Mouse (Mus musculus): ENCODE measurements at regions not wholly inside any gene's neighbourhood (a gene's known extent, or its start where the extent isn't known, plus 50 kb on each side); places are given as distances from the start of the nearest gene placed in this dataset.

- Histone ChIP-seq H3K4me2 (ENCODE audit: low read length) (no peak overlapping the region), H3K4me1 (replicated peaks; ENCODE audit: control insufficient read depth, insufficient read depth, low read length) (no peaks in the 10 kb centered on the region), H3K4me3 (replicated peaks; ENCODE audit: low read length) (no peak overlapping the region), H3K36me3 (ENCODE audit: control insufficient read depth, insufficient read depth) (no peaks in the 10 kb centered on the region), H3K27me3 (replicated peaks; ENCODE audit: control insufficient read depth, insufficient read depth, low read length) (no peaks in the 10 kb centered on the region), H3K9me3 (ENCODE audit: control insufficient read depth, low read length) (no peaks in the 10 kb centered on the region), H3K9ac (replicated peaks; ENCODE audit: low read depth, low read length) (no peak overlapping the region), H3K27ac (ENCODE audit: low read length) (no peak overlapping the region)
- WGBS: 92% methylated on average over 6 of the region's 6 CpGs
- no peak for ATAC-seq
These were observed 88.5 kb upstream of the Ercc6l2 start for GRCm38 (mm10) chr13:63726509-63726908.

GRCm38 (mm10) chr13:63735739-63736138 is 79.3 kb upstream of the Ercc6l2 start:
- ATAC-seq: no peak

DNA sequence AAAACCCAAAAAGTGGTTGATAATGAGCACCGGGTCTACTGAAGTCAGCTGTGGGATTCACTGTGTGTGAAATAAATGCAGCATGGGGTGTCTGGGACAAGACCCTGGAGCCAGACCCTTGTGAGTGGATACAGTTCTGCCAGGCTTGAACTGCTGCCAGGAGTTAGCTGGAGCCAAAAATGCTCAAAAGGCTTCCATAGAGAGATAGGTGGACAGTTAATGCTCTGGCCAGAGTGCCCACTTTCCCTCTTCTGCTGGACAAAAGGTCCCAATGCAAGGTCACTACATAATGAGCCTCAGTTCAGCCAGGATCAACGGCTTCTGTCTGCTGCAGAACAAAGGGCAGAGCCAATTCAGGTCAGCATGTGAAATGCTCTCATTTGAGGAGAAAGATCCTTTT is 73.2 kb upstream of the Ercc6l2 start:
- Histone ChIP-seq H3K9me3 (ENCODE audit: control insufficient read depth, low read length) (no peaks in the 10 kb centered on the region), H3K4me2 (ENCODE audit: low read length) (no peak overlapping the region), H3K4me3 (replicated peaks; ENCODE audit: low read length) (no peak overlapping the region), H3K4me1 (replicated peaks; ENCODE audit: control insufficient read depth, insufficient read depth, low read length) (no peaks in the 10 kb centered on the region), H3K27me3 (replicated peaks; ENCODE audit: control insufficient read depth, insufficient read depth, low read length) (no peaks in the 10 kb centered on the region), H3K9ac (replicated peaks; ENCODE audit: low read depth, low read length) (no peak overlapping the region), H3K36me3 (ENCODE audit: control insufficient read depth, insufficient read depth) (no peaks in the 10 kb centered on the region), H3K27ac (ENCODE audit: low read length) (no peak overlapping the region)
- ATAC-seq: no peak
- WGBS: 33% methylated on average over 2 of the region's 2 CpGs

More at GRCm38 (mm10) chr13:63735739-63736138, 79.3 kb upstream of the Ercc6l2 start:
- 79% methylated on average over 5 of the region's 5 CpGs for WGBS
- Histone ChIP-seq H3K27me3 (replicated peaks; ENCODE audit: control insufficient read depth, insufficient read depth, low read length) (no peaks in the 10 kb centered on the region), H3K9me3 (ENCODE audit: control insufficient read depth, low read length) (no peaks in the 10 kb centered on the region), H3K4me2 (ENCODE audit: low read length) (no peak overlapping the region), H3K4me1 (replicated peaks; ENCODE audit: control insufficient read depth, insufficient read depth, low read length) (no peaks in the 10 kb centered on the region), H3K9ac (replicated peaks; ENCODE audit: low read depth, low read length) (no peak overlapping the region), H3K27ac (ENCODE audit: low read length) (no peak overlapping the region), H3K4me3 (replicated peaks; ENCODE audit: low read length) (no peak overlapping the region), H3K36me3 (ENCODE audit: control insufficient read depth, insufficient read depth) (no peaks in the 10 kb centered on the region)

DNA sequence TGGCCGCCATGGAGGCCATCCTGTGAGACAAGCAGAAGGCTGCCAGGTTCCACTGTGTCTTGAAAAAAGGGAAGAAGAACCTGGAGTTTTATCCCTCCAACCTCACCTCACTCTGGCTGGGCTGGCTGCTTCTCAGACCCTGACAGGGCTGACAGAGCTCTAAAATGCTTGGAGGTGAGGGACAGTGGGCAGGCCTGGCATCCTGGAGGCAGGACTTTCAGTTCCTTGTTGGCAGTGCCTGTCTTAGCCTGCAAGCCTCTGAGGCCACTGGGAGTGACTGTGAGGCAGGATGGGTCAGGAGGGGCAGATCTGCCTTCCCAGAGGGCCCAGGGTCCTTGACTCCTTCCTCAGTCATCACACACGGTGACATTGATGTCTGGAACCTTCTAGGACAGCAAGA is 66.3 kb upstream of the Ercc6l2 start:
- Histone ChIP-seq H3K27ac (ENCODE audit: low read length) (no peak overlapping the region), H3K9ac (replicated peaks; ENCODE audit: low read depth, low read length) (no peak overlapping the region)
- no peak for ATAC-seq

GRCm38 (mm10) chr13:63749997-63750396 is 65.0 kb upstream of the Ercc6l2 start:
- Histone ChIP-seq H3K4me2 (ENCODE audit: low read length) (no peak overlapping the region), H3K4me3 (replicated peaks; ENCODE audit: low read length) (no peak overlapping the region), H3K4me1 (replicated peaks; ENCODE audit: control insufficient read depth, insufficient read depth, low read length) (no peaks in the 10 kb centered on the region), H3K9me3 (ENCODE audit: control insufficient read depth, low read length) (no peaks in the 10 kb centered on the region), H3K36me3 (ENCODE audit: control insufficient read depth, insufficient read depth) (no peaks in the 10 kb centered on the region), H3K27ac (ENCODE audit: low read length) (no peak overlapping the region), H3K9ac (replicated peaks; ENCODE audit: low read depth, low read length) (no peak overlapping the region), H3K27me3 (replicated peaks; ENCODE audit: control insufficient read depth, insufficient read depth, low read length) (no peaks in the 10 kb centered on the region)
- ATAC-seq: no peak
- WGBS: 49% methylated on average over 4 of the region's 4 CpGs

More for the DNA sequence above, 66.3 kb upstream of the Ercc6l2 start:
- Histone ChIP-seq H3K36me3 (ENCODE audit: control insufficient read depth, insufficient read depth) (no peaks in the 10 kb centered on the region), H3K4me1 (replicated peaks; ENCODE audit: control insufficient read depth, insufficient read depth, low read length) (no peaks in the 10 kb centered on the region), H3K4me3 (replicated peaks; ENCODE audit: low read length) (no peak overlapping the region), H3K4me2 (ENCODE audit: low read length) (no peak overlapping the region), H3K27me3 (replicated peaks; ENCODE audit: control insufficient read depth, insufficient read depth, low read length) (no peaks in the 10 kb centered on the region), H3K9me3 (ENCODE audit: control insufficient read depth, low read length) (no peaks in the 10 kb centered on the region)
- 89% methylated on average over 2 of the region's 2 CpGs for WGBS

GRCm38 (mm10) chr13:63751196-63751595 is 63.8 kb upstream of the Ercc6l2 start:
- 75% methylated on average over 2 of the region's 2 CpGs for WGBS
- H3K9ac ChIP-seq (replicated peaks; ENCODE audit: low read depth, low read length): no peak overlapping the region

DNA sequence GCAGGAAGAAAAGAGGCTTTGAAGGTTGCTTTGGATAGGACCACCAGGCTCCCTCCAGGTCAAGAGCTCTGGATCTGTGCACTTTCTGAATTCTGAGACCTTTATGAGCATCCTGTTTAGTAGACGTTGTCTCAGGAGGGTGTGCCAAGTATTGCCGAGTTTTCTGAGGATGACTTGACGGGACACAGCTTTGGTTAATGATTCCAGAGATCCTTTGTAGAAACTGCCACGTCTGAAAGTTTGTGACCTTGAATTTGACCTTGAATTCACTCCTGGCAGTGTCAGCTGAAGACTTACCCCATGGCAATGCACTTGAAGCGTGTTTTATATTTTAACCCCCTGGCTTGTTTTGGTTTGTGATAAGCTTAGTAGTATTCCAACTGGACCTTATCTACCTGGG is 58.0 kb upstream of the Ercc6l2 start:
- H3K4me1 ChIP-seq (replicated peaks; ENCODE audit: control insufficient read depth, insufficient read depth, low read length): no peaks in the 10 kb centered on the region
- H3K27me3 ChIP-seq (replicated peaks; ENCODE audit: control insufficient read depth, insufficient read depth, low read length): no peaks in the 10 kb centered on the region
- no peak for ATAC-seq
- H3K4me3 ChIP-seq (replicated peaks; ENCODE audit: low read length): no peak overlapping the region
- H3K4me2 ChIP-seq (ENCODE audit: low read length): no peak overlapping the region
- 84% methylated on average over 5 of the region's 5 CpGs for WGBS
- H3K27ac ChIP-seq (ENCODE audit: low read length): no peak overlapping the region
- H3K36me3 ChIP-seq (ENCODE audit: control insufficient read depth, insufficient read depth): no peaks in the 10 kb centered on the region
- no peak overlapping the region for H3K9ac ChIP-seq (replicated peaks; ENCODE audit: low read depth, low read length)
- H3K9me3 ChIP-seq (ENCODE audit: control insufficient read depth, low read length): no peaks in the 10 kb centered on the region

More at GRCm38 (mm10) chr13:63751196-63751595, 63.8 kb upstream of the Ercc6l2 start:
- H3K27ac ChIP-seq (ENCODE audit: low read length): no peak overlapping the region
- H3K4me3 ChIP-seq (replicated peaks; ENCODE audit: low read length): no peak overlapping the region
- H3K9me3 ChIP-seq (ENCODE audit: control insufficient read depth, low read length): no peaks in the 10 kb centered on the region
- no peaks in the 10 kb centered on the region for H3K36me3 ChIP-seq (ENCODE audit: control insufficient read depth, insufficient read depth)
- H3K27me3 ChIP-seq (replicated peaks; ENCODE audit: control insufficient read depth, insufficient read depth, low read length): no peaks in the 10 kb centered on the region
- ATAC-seq: no peak
- H3K4me2 ChIP-seq (ENCODE audit: low read length): no peak overlapping the region
- no peaks in the 10 kb centered on the region for H3K4me1 ChIP-seq (replicated peaks; ENCODE audit: control insufficient read depth, insufficient read depth, low read length)

- no peaks in the 10 kb centered on the region for H3K4me1 ChIP-seq (replicated peaks; ENCODE audit: control insufficient read depth, insufficient read depth, low read length)
- no peaks in the 10 kb centered on the region for H3K9me3 ChIP-seq (ENCODE audit: control insufficient read depth, low read length)
- H3K27ac ChIP-seq (ENCODE audit: low read length): no peak overlapping the region
- no peaks in the 10 kb centered on the region for H3K36me3 ChIP-seq (ENCODE audit: control insufficient read depth, insufficient read depth)
- ATAC-seq: no peak
- H3K4me3 ChIP-seq (replicated peaks; ENCODE audit: low read length): no peak overlapping the region
- H3K27me3 ChIP-seq (replicated peaks; ENCODE audit: control insufficient read depth, insufficient read depth, low read length): no peaks in the 10 kb centered on the region
- H3K4me2 ChIP-seq (ENCODE audit: low read length): no peak overlapping the region
- H3K9ac ChIP-seq (replicated peaks; ENCODE audit: low read depth, low read length): no peak overlapping the region
These were observed 53.5 kb upstream of the Ercc6l2 start for GRCm38 (mm10) chr13:63761542-63761941.

Measured in forebrain, embryonic 16.5 days (tissue).